Mouse (Mus musculus) neural tube, embryonic 11.5 days (tissue): ENCODE data around the gene Pnpla3. TPM values are rescaled to one million over a fixed set of nuclear protein-coding genes. Genes with fewer than 3 reads are reported as not detected.
"Not testable (repeated sequence)": the region's sequence is repeated elsewhere in the genome, so short reads cannot be mapped to it uniquely, and the experiment has no call there.

Experiments
- ATAC-seq: fragments of 200-750 bp; cut with Nextera tagmentation; 2 replicates; pipeline ENCODE4 v1.8.0; 2017; ENCODE audit warnings: moderate number of reproducible peaks, mild to moderate bottlenecking, moderate TSS enrichment, moderate library complexity; ENCODE audit not compliant: insufficient read depth, low FRiP score, low TSS enrichment
- DNase-seq: peaks from one replicate; pipeline ENCODE4 v3.0.0-alpha.2; 2015; ENCODE audit warnings: low spot score
- H3K27ac ChIP-seq: fragments of 300-500 bp; sonication (generic); 2 replicates; pipeline ENCODE4 v1.5.1; 2014; ENCODE audit warnings: low read depth, mild to moderate bottlenecking, low read length
- H3K27me3 ChIP-seq: fragments of 300-500 bp; sonication (generic); 2 replicates; pipeline ENCODE4 v1.6.1; 2014; ENCODE audit warnings: mild to moderate bottlenecking, low read length, mixed read lengths; ENCODE audit not compliant: control insufficient read depth, insufficient read depth
- H3K36me3 ChIP-seq: fragments of 300-500 bp; sonication (generic); 2 replicates; pipeline ENCODE4 v1.6.1; 2014; ENCODE audit warnings: mild to moderate bottlenecking, low read length, moderate library complexity, mixed read lengths; ENCODE audit not compliant: control insufficient read depth, insufficient read depth
- H3K4me1 ChIP-seq: fragments of 300-500 bp; sonication (generic); 2 replicates; pipeline ENCODE4 v1.6.1; 2014; ENCODE audit warnings: low read length, mixed read lengths; ENCODE audit not compliant: control insufficient read depth, insufficient read depth
- H3K4me2 ChIP-seq: fragments of 300-500 bp; sonication (generic); 2 replicates; pipeline ENCODE4 v1.6.1; 2014; ENCODE audit warnings: low read depth, mild to moderate bottlenecking, moderate library complexity
- H3K4me3 ChIP-seq: fragments of 300-500 bp; sonication (generic); 2 replicates; pipeline ENCODE4 v1.5.1; 2014; ENCODE audit warnings: low read depth, low read length
- H3K9ac ChIP-seq: fragments of 300-500 bp; sonication (generic); 2 replicates; pipeline ENCODE4 v1.6.1; 2014; ENCODE audit warnings: mild to moderate bottlenecking, low read length
- H3K9me3 ChIP-seq: fragments of 300-500 bp; sonication (generic); 2 replicates; pipeline ENCODE4 v1.6.1; 2016; ENCODE audit warnings: low read length; ENCODE audit not compliant: control insufficient read depth
- WGBS: fragments of 180-500 bp; shearing (Covaris S2); extraction: QIAGEN DNeasy Blood & Tissue Kit; methylation state at CpG from one replicate; pipeline ENCODE4 v1.1.7; 2014; 5-methylcytosine and 5-hydroxymethylcytosine counted together
- polyA plus RNA-seq: library from polyadenylated mRNA; unstranded; fragments of >200 nt; fragmentation: Nextera tagmentation; extraction: Ambion mirVana; gene quantifications from 2 replicates; pipeline ENCODE4 v1.2.1, GENCODE M21; 2014

The Pnpla3 gene
- polyA plus RNA-seq, 1 experiment from 2014 or later: 0.29 TPM

DNA sequence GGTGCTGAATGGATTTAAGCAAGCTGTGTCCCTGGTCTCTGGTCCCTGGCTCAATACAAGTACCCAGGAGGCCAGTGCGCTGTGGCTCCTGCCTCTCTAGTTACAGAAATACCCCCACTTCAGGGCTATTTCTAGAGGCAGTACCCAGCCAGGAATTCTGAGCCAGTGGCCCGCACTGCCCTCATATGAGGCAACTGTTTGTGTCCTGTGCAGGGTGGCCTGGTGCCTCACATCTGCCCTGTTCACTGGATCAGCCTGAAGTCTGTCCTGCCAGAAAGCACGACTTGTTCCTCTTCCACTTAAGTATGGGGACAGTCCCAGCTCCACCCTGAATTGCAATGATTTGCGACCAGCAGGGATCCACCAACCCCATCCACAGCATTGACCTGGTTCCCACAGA, 34.2 kb upstream of the Pnpla3 start:
- H3K4me3 ChIP-seq: no peak overlapping the region
- H3K4me2 ChIP-seq: no peak overlapping the region
- WGBS: 77% methylated on average over 4 of the region's 4 CpGs
- no peak for ATAC-seq
- peaks cover 6% of the 10 kb centered on the region; the same call in 1 of the 2 replicates for H3K4me1 ChIP-seq
- H3K36me3 ChIP-seq: no peaks in the 10 kb centered on the region
- no peak for DNase-seq
- no peak overlapping the region for H3K27ac ChIP-seq
- H3K9ac ChIP-seq: no peak overlapping the region
- H3K9me3 ChIP-seq: no peaks in the 10 kb centered on the region
- H3K27me3 ChIP-seq: no peaks in the 10 kb centered on the region

DNA sequence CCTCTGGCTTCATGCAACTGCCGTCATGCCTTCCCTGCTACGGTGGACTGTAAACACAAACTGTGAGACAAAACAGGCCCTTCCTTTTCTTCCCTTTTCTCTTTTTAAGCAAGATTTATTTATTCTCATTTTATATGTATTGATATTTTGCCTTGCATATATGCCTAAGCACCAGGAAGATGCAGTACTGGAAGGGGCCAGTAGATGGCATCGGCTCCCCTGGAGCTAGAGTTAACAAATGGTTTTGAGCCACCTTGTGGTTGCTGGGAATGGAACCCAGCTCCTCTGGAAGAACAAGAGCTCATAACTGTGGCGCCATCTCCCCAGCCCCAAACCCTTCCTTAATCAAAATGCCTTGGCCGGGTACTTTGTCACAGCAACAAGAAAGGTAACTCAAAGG, 32.2 kb upstream of the Pnpla3 start:
- DNase-seq: peak; percentile 46
- Histone ChIP-seq H3K4me3 (no peak overlapping the region), H3K27ac (no peak overlapping the region), H3K4me2 (no peak overlapping the region), H3K4me1 (peaks cover 6% of the 10 kb centered on the region; the same call in 1 of the 2 replicates), H3K9me3 (no peaks in the 10 kb centered on the region), H3K9ac (no peak overlapping the region), H3K27me3 (no peaks in the 10 kb centered on the region), H3K36me3 (no peaks in the 10 kb centered on the region)
- ATAC-seq: no peak
- 86% methylated on average over 5 of the region's 5 CpGs for WGBS

DNA sequence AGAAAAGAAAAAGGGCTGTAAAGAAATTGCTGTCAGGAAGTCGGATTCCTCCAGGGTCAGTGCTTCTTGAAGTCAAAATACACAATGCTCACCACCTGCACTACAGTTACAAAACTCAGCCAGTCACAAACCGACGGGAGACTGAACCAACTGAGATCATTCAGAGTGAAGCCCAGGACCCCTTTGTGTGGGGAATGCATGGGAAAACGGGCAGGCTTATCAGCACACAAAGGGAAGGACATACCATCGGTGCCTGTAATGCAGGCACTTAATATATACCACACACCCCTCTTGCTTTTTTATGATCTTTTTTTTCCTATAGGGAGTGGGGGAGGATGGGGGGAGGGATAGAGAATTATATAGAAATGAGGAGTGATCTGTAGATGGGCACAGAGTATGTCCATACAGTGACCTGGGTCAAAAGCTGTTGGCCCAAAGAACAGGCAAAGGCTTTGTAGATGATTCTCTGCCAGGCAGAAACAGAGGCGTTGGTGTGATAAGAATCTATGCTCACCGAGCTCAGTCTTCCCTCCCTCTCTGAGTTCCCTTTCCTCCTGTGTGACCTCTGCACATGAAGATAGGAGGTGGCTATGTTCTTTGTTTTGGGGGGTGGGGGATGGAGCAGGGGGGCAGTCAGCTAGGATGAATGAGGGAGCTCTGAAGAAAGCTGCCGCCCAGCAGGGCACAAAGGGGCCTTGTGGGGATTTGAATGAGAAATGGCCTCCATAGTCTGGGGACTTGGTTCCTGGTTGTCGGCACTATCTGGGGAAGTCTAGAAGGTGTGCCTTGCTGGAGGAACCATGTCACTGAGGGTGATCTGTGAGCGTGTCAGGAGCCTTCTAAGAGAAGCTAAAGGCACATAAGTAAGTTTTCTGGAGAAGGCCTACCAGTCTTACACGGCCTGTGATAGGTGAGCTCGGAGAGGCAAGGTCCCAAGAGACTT, 30.9 kb upstream of the Pnpla3 start:
- H3K4me3 ChIP-seq: no peak overlapping the region
- H3K36me3 ChIP-seq: no peaks in the 10 kb centered on the region
- no peaks in the 10 kb centered on the region for H3K9me3 ChIP-seq
- peaks cover 6% of the 10 kb centered on the region; the same call in 1 of the 2 replicates for H3K4me1 ChIP-seq
- 26% methylated on average over 12 of the region's 12 CpGs for WGBS
- DNase-seq (peak; percentile 53), ATAC-seq (no peak)
- H3K4me2 ChIP-seq: no peak overlapping the region
- peak overlapping the region; percentile 5; the same call in 1 of the 2 replicates for H3K27ac ChIP-seq
- H3K27me3 ChIP-seq: no peaks in the 10 kb centered on the region
- H3K9ac ChIP-seq: no peak overlapping the region; the same call in none of the 2 replicates

- Histone ChIP-seq H3K9ac (no peak overlapping the region), H3K27ac (no peak overlapping the region), H3K36me3 (no peaks in the 10 kb centered on the region), H3K4me1 (peaks cover 6% of the 10 kb centered on the region; the same call in 1 of the 2 replicates), H3K4me2 (no peak overlapping the region), H3K4me3 (no peak overlapping the region), H3K9me3 (no peaks in the 10 kb centered on the region), H3K27me3 (no peaks in the 10 kb centered on the region)
- ATAC-seq (no peak), DNase-seq (no peak)
- 86% methylated on average over 5 of the region's 5 CpGs for WGBS
Observed at GRCm38 (mm10) chr15:84139592-84140005, 28.0 kb upstream of the Pnpla3 start.

GRCm38 (mm10) chr15:84140109-84140508, 27.5 kb upstream of the Pnpla3 start:
- peaks cover 6% of the 10 kb centered on the region; the same call in 1 of the 2 replicates for H3K4me1 ChIP-seq
- 62% methylated on average over 3 of the region's 3 CpGs for WGBS
- ATAC-seq: no peak
- no peak overlapping the region for H3K4me3 ChIP-seq
- H3K27ac ChIP-seq: no peak overlapping the region
- no peak overlapping the region for H3K4me2 ChIP-seq
- no peaks in the 10 kb centered on the region for H3K36me3 ChIP-seq
- no peak for DNase-seq
- H3K9me3 ChIP-seq: no peaks in the 10 kb centered on the region
- no peak overlapping the region for H3K9ac ChIP-seq
- no peaks in the 10 kb centered on the region for H3K27me3 ChIP-seq

- no peaks in the 10 kb centered on the region for H3K36me3 ChIP-seq
- H3K9ac ChIP-seq: no peak overlapping the region
- DNase-seq (no peak), ATAC-seq (no peak)
- peaks cover 6% of the 10 kb centered on the region; the same call in 1 of the 2 replicates for H3K4me1 ChIP-seq
- H3K9me3 ChIP-seq: no peaks in the 10 kb centered on the region
- WGBS: 82% methylated on average over 5 of the region's 5 CpGs
- H3K4me3 ChIP-seq: no peak overlapping the region
- H3K27ac ChIP-seq: no peak overlapping the region
- no peaks in the 10 kb centered on the region for H3K27me3 ChIP-seq
- no peak overlapping the region for H3K4me2 ChIP-seq
Observed at GRCm38 (mm10) chr15:84140929-84141328, 26.7 kb upstream of the Pnpla3 start.

GRCm38 (mm10) chr15:84156158-84156557, 11.5 kb upstream of the Pnpla3 start:
- H3K4me3 ChIP-seq: no peak overlapping the region
- H3K4me2 ChIP-seq: no peak overlapping the region
- DNase-seq (no peak), ATAC-seq (no peak)
- no peaks in the 10 kb centered on the region for H3K9me3 ChIP-seq
- H3K9ac ChIP-seq: no peak overlapping the region
- H3K36me3 ChIP-seq: no peaks in the 10 kb centered on the region
- H3K4me1 ChIP-seq: no peaks in the 10 kb centered on the region
- H3K27ac ChIP-seq: no peak overlapping the region
- WGBS: 92% methylated on average over 2 of the region's 2 CpGs
- no peaks in the 10 kb centered on the region for H3K27me3 ChIP-seq

DNA sequence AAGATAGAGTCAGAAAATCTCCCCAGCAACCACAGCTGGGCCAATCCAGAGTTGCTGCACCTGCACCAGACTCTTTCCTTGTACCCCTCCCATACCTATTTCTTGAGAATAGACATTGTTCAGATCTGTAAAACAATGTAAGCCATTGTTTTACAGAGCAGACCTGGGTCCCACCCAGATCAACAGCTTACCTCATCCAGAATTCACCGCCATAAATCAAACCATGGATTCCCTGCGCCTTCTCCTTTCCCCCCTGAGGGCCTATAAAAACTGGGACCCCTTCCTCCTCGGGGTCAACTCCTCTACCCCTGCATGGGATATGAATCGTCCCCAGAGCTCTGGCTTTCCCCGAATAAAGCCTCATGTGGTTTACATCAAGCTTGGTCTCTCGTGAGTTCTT, 10.1 kb upstream of the Pnpla3 start:
- WGBS: 87% methylated on average over 6 of the region's 6 CpGs
- not testable (repeated sequence) for H3K27me3 ChIP-seq, H3K9ac ChIP-seq, H3K4me3 ChIP-seq, H3K9me3 ChIP-seq, H3K36me3 ChIP-seq, H3K27ac ChIP-seq, ATAC-seq, DNase-seq, H3K4me1 ChIP-seq, H3K4me2 ChIP-seq

DNA sequence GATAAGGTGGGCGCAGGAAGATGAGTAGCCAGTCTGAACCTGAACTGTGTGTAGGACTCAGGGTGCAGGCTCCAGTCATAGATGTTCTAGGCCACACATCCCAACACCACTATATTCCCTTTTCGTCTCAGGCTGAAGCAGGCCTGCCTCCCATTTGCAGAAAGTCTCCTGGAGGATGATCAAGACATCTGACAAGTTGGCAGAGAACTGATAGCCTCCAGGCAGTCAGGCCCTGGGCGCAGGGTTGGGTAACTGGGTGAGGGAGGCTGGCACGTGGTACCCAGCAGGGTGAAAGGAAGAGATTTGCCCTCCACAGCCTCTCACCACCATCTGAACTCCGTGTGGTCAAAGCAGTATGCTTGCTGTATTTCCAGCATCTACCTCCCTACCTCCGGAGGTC, 5.8 kb upstream of the Pnpla3 start:
- ATAC-seq (no peak), DNase-seq (no peak)
- H3K27ac ChIP-seq: no peak overlapping the region
- no peaks in the 10 kb centered on the region for H3K9me3 ChIP-seq
- no peaks in the 10 kb centered on the region for H3K36me3 ChIP-seq
- no peaks in the 10 kb centered on the region for H3K27me3 ChIP-seq
- WGBS: 81% methylated on average over 6 of the region's 6 CpGs
- H3K9ac ChIP-seq: no peak overlapping the region
- no peak overlapping the region for H3K4me2 ChIP-seq
- no peak overlapping the region for H3K4me3 ChIP-seq
- H3K4me1 ChIP-seq: no peaks in the 10 kb centered on the region
